Mouse (Mus musculus): ENCODE measurements at regions not wholly inside any gene's neighbourhood (a gene's known extent, or its start where the extent isn't known, plus 50 kb on each side); places are given as distances from the start of the nearest gene placed in this dataset.

GRCm38 (mm10) chr14:92958138-92958537 is 932.3 kb downstream of the Pcdh9 start:
- Histone ChIP-seq H3K36me3 (no peaks in the 10 kb centered on the region), H3K27ac (no peak overlapping the region), H3K9ac (replicated peaks) (no peak overlapping the region), H3K27me3 (no peaks in the 10 kb centered on the region), H3K4me2 (replicated peaks) (no peak overlapping the region), H3K4me3 (replicated peaks) (no peak overlapping the region), H3K4me1 (replicated peaks) (peaks cover 6% of the 10 kb centered on the region; the same call in 1 of the 2 replicates), H3K9me3 (no peaks in the 10 kb centered on the region)
- WGBS: 18% methylated on average over 2 of the region's 2 CpGs
- no peak for ATAC-seq

- no peak overlapping the region for H3K9ac ChIP-seq (replicated peaks)
- no peak for ATAC-seq
- H3K4me1 ChIP-seq (replicated peaks): peaks cover 6% of the 10 kb centered on the region; the same call in 1 of the 2 replicates
- H3K27ac ChIP-seq: no peak overlapping the region
- H3K4me2 ChIP-seq (replicated peaks): no peak overlapping the region
- H3K36me3 ChIP-seq: no peaks in the 10 kb centered on the region
- WGBS: 97% methylated on average over 3 of the region's 3 CpGs
- H3K9me3 ChIP-seq: no peaks in the 10 kb centered on the region
- H3K4me3 ChIP-seq (replicated peaks): no peak overlapping the region
- no peaks in the 10 kb centered on the region for H3K27me3 ChIP-seq
Observed at GRCm38 (mm10) chr14:92955485-92955884, 935.0 kb downstream of the Pcdh9 start.

GRCm38 (mm10) chr14:92907623-92908045 is 982.8 kb downstream of the Pcdh9 start:
- no peak overlapping the region for H3K4me2 ChIP-seq (replicated peaks)
- no peaks in the 10 kb centered on the region for H3K9me3 ChIP-seq
- H3K9ac ChIP-seq (replicated peaks): no peak overlapping the region
- H3K4me3 ChIP-seq (replicated peaks): no peak overlapping the region
- no peak overlapping the region for H3K27ac ChIP-seq
- H3K36me3 ChIP-seq: no peaks in the 10 kb centered on the region
- WGBS: 50% methylated on average over 6 of the region's 6 CpGs
- H3K4me1 ChIP-seq (replicated peaks): no peaks in the 10 kb centered on the region
- no peaks in the 10 kb centered on the region for H3K27me3 ChIP-seq
- peak; percentile 96 for ATAC-seq

- Histone ChIP-seq H3K9ac (replicated peaks) (no peak overlapping the region), H3K9me3 (no peaks in the 10 kb centered on the region), H3K4me1 (replicated peaks) (no peaks in the 10 kb centered on the region), H3K4me2 (replicated peaks) (no peak overlapping the region), H3K27ac (no peak overlapping the region), H3K27me3 (no peaks in the 10 kb centered on the region), H3K36me3 (no peaks in the 10 kb centered on the region), H3K4me3 (replicated peaks) (no peak overlapping the region)
- WGBS: 84% methylated on average over 7 of the region's 7 CpGs
- ATAC-seq: no peak
Observed at GRCm38 (mm10) chr14:92874548-92874947, 1015.9 kb downstream of the Pcdh9 start.

- H3K27me3 ChIP-seq: no peaks in the 10 kb centered on the region
- no peaks in the 10 kb centered on the region for H3K36me3 ChIP-seq
- no peak overlapping the region for H3K27ac ChIP-seq
- no peak overlapping the region for H3K4me3 ChIP-seq (replicated peaks)
- H3K4me2 ChIP-seq (replicated peaks): no peak overlapping the region
- WGBS: 68% methylated on average over 2 of the region's 2 CpGs
- no peaks in the 10 kb centered on the region for H3K9me3 ChIP-seq
- no peak for ATAC-seq
- H3K9ac ChIP-seq (replicated peaks): no peak overlapping the region
- H3K4me1 ChIP-seq (replicated peaks): no peaks in the 10 kb centered on the region
Observed at GRCm38 (mm10) chr14:92866462-92866861, 1024.0 kb downstream of the Pcdh9 start.

GRCm38 (mm10) chr14:92862942-92863341 is 1027.5 kb downstream of the Pcdh9 start:
- H3K4me1 ChIP-seq (replicated peaks): no peaks in the 10 kb centered on the region
- no peak overlapping the region for H3K9ac ChIP-seq (replicated peaks)
- H3K4me2 ChIP-seq (replicated peaks): no peak overlapping the region
- H3K27ac ChIP-seq: no peak overlapping the region
- H3K36me3 ChIP-seq: no peaks in the 10 kb centered on the region
- WGBS: 27% methylated on average over 2 of the region's 2 CpGs
- H3K27me3 ChIP-seq: no peaks in the 10 kb centered on the region
- no peak for ATAC-seq
- H3K4me3 ChIP-seq (replicated peaks): no peak overlapping the region
- H3K9me3 ChIP-seq: no peaks in the 10 kb centered on the region

GRCm38 (mm10) chr14:92860723-92861122 is 1029.8 kb downstream of the Pcdh9 start:
- Histone ChIP-seq H3K4me2 (replicated peaks) (no peak overlapping the region), H3K27me3 (no peaks in the 10 kb centered on the region), H3K4me1 (replicated peaks) (no peaks in the 10 kb centered on the region), H3K9me3 (no peaks in the 10 kb centered on the region), H3K36me3 (no peaks in the 10 kb centered on the region), H3K9ac (replicated peaks) (no peak overlapping the region), H3K27ac (no peak overlapping the region), H3K4me3 (replicated peaks) (no peak overlapping the region)
- WGBS: 57% methylated on average over 2 of the region's 2 CpGs
- no peak for ATAC-seq

- Histone ChIP-seq H3K27ac (no peak overlapping the region), H3K9me3 (no peaks in the 10 kb centered on the region), H3K4me2 (replicated peaks) (no peak overlapping the region), H3K4me1 (replicated peaks) (no peaks in the 10 kb centered on the region), H3K36me3 (no peaks in the 10 kb centered on the region), H3K27me3 (no peaks in the 10 kb centered on the region), H3K9ac (replicated peaks) (no peak overlapping the region), H3K4me3 (replicated peaks) (no peak overlapping the region)
- no peak for ATAC-seq
- 93% methylated on average over 3 of the region's 3 CpGs for WGBS
Observed at GRCm38 (mm10) chr14:92833646-92834045, 1056.8 kb downstream of the Pcdh9 start.

GRCm38 (mm10) chr14:92829171-92829570 is 1061.3 kb downstream of the Pcdh9 start:
- Histone ChIP-seq H3K9me3 (no peaks in the 10 kb centered on the region), H3K36me3 (no peaks in the 10 kb centered on the region), H3K27me3 (no peaks in the 10 kb centered on the region), H3K4me3 (replicated peaks) (no peak overlapping the region), H3K4me1 (replicated peaks) (0 out of 2 replicates have a peak, but pooled peaks cover 4% of the 10 kb centered on the region), H3K27ac (no peak overlapping the region), H3K9ac (replicated peaks) (no peak overlapping the region), H3K4me2 (replicated peaks) (no peak overlapping the region)
- ATAC-seq: no peak
- WGBS: 60% methylated on average over 4 of the region's 4 CpGs

GRCm38 (mm10) chr14:92826576-92827284 is 1063.7 kb downstream of the Pcdh9 start:
- H3K27me3 ChIP-seq: no peaks in the 10 kb centered on the region
- no peaks in the 10 kb centered on the region for H3K36me3 ChIP-seq
- no peak overlapping the region for H3K4me2 ChIP-seq (replicated peaks)
- H3K4me3 ChIP-seq (replicated peaks): no peak overlapping the region
- no peaks in the 10 kb centered on the region for H3K9me3 ChIP-seq
- WGBS: 32% methylated on average over 6 of the region's 6 CpGs
- ATAC-seq: no peak
- no peak overlapping the region for H3K27ac ChIP-seq
- no peak overlapping the region for H3K9ac ChIP-seq (replicated peaks)
- 0 out of 2 replicates have a peak, but pooled peaks cover 4% of the 10 kb centered on the region for H3K4me1 ChIP-seq (replicated peaks)

GRCm38 (mm10) chr14:92820061-92820460 is 1070.4 kb downstream of the Pcdh9 start:
- Histone ChIP-seq H3K27ac (no peak overlapping the region), H3K27me3 (no peaks in the 10 kb centered on the region), H3K4me1 (replicated peaks) (no peaks in the 10 kb centered on the region), H3K9ac (replicated peaks) (no peak overlapping the region), H3K9me3 (no peaks in the 10 kb centered on the region), H3K4me3 (replicated peaks) (no peak overlapping the region), H3K4me2 (replicated peaks) (no peak overlapping the region), H3K36me3 (no peaks in the 10 kb centered on the region)
- ATAC-seq: no peak
- 48% methylated on average over 2 of the region's 2 CpGs for WGBS
